Mouse (Mus musculus) cortical plate, adult 2 months (tissue): ENCODE data around the gene Defa31. TPM values are rescaled to one million over a fixed set of nuclear protein-coding genes. Genes with fewer than 3 reads are reported as not detected.
"Not testable (repeated sequence)": the region's sequence is repeated elsewhere in the genome, so short reads cannot be mapped to it uniquely, and the experiment has no call there.

Experiments
- H3K27ac ChIP-seq: fragments of 200-500 bp; 2 replicates; pipeline ENCODE4 v1.5.1; 2012; ENCODE audit warnings: low read length, control low read depth, inconsistent platforms; ENCODE audit not compliant: insufficient read depth
- H3K4me1 ChIP-seq: fragments of 200-500 bp; 2 replicates; pipeline ENCODE4 v1.6.1; 2011; ENCODE audit warnings: low read length; ENCODE audit not compliant: control insufficient read depth, insufficient read depth
- H3K4me3 ChIP-seq: fragments of 200-500 bp; 2 replicates; pipeline ENCODE4 v1.5.1; 2011; ENCODE audit warnings: mild to moderate bottlenecking, low read length, control low read depth; ENCODE audit not compliant: insufficient read depth
- polyA plus RNA-seq: library from polyadenylated mRNA; depleted of rRNA; stranded (reverse); fragments of >200 nt; gene quantifications from 2 replicates; pipeline ENCODE4 v1.2.3, GENCODE M21; 2012; rRNA removed

The Defa31 gene
- not detected in 2 replicates for polyA plus RNA-seq

DNA sequence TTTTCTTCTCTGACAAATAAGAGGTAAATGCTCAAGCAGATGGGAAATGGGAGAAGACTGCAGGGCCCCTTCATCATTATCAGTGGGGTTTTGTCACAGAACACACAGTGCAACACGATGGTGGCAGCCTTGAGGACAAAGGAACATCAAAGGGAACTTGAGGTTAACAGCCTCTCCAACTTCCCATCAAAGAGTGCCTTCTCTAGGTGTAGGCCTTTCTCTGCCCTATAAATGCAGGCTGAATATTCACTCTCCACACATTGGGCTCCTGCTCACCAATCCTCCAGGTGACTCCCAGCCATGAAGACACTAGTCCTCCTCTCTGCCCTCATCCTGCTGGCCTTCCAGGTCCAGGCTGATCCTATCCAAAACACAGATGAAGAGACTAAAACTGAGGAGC lies at the start of gene Defa31:
Gene Defa31, plus strand, starts transcription at position 301 of the 400 bp plus-strand sequence.
- not testable (repeated sequence) for H3K27ac ChIP-seq, H3K4me3 ChIP-seq, H3K4me1 ChIP-seq

DNA sequence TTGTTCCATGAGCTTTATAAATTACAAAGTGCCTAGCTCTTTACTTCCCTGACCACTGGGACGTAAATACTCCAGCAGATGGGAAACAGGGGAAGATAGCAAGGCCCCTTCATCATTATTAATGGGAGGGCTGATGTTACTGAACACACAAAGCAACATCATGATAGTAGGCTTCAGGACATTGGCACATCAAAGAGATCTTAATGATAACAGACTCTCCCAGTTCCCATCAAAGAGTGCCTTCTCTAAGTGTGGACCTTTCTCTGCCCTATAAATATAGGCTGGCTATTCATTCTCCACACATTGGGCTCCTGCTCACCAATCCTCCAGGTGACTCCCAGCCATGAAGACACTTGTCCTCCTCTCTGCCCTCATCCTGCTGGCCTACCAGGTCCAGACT lies 29.4 kb upstream of the Defa31 start, which contains the start of gene Defa22:
Gene Defa22, plus strand, starts transcription at position 301 of the 400 bp plus-strand sequence.
- not testable (repeated sequence) for H3K27ac ChIP-seq, H3K4me3 ChIP-seq, H3K4me1 ChIP-seq

DNA sequence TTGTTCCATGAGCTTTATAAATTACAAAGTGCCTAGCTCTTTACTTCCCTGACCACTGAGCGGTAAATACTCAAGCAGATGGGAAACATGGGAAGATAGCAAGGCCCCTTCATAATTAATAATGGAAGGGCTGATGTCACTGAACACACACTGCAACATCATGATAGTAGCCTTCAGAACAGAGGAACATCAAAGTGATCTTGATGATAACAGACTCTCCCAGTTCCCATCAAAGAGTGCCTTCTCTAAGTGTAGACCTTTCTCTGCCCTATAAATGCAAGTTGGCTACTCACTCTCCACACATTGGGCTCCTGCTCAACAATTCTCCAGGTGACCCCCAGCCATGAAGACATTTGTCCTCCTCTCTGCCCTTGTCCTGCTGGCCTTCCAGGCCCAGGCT lies 9.8 kb downstream of the Defa31 start, which contains the start of gene Gm15293:
Gene Gm15293, plus strand, starts transcription at position 301 of the 400 bp plus-strand sequence.
- H3K4me1 ChIP-seq, H3K4me3 ChIP-seq: not testable (repeated sequence)

More for the DNA sequence above, 9.8 kb downstream of the Defa31 start, which contains the start of gene Gm15293:
- not testable (repeated sequence) for H3K27ac ChIP-seq

Other genes with a start within 250 kb of the Defa31 start
- not detected in 2 replicates for gene AY761185, start 246.9 kb upstream of the Defa31 start, polyA plus RNA-seq
- gene Defa21, start 166.1 kb upstream of the Defa31 start, polyA plus RNA-seq, result not detected in 2 replicates
- gene Defa23, start 136.6 kb upstream of the Defa31 start, polyA plus RNA-seq, result not detected in 2 replicates
- gene Defa35, start 126.6 kb upstream of the Defa31 start, polyA plus RNA-seq, result not detected in 2 replicates
- gene Defa25, start 107.2 kb upstream of the Defa31 start, polyA plus RNA-seq, result not detected in 2 replicates
- not detected in 2 replicates for gene Gm14851, start 95.6 kb upstream of the Defa31 start, polyA plus RNA-seq
- not detected in 2 replicates for gene Defa30, start 57.0 kb upstream of the Defa31 start, polyA plus RNA-seq
- gene Defa22, start 29.3 kb upstream of the Defa31 start, polyA plus RNA-seq, result not detected in 2 replicates
- gene Gm15293, start 9.9 kb downstream of the Defa31 start, polyA plus RNA-seq, result not detected in 2 replicates
- gene Gm15292, start 58.1 kb downstream of the Defa31 start, polyA plus RNA-seq, result not detected in 2 replicates
- gene Defa27, start 123.9 kb downstream of the Defa31 start, polyA plus RNA-seq, result not detected in 2 replicates
- not detected in 2 replicates for gene Defa29, start 135.4 kb downstream of the Defa31 start, polyA plus RNA-seq
- not detected in 2 replicates for gene Defa2, start 186.9 kb downstream of the Defa31 start, polyA plus RNA-seq
- not detected in 2 replicates for gene Defa33, start 200.2 kb downstream of the Defa31 start, polyA plus RNA-seq
- gene Defa36, start 235.8 kb downstream of the Defa31 start, polyA plus RNA-seq, result not detected in 2 replicates